Mouse (Mus musculus) left cerebral cortex, adult 2 months (tissue): ENCODE data around the gene Zfhx3. TPM values are rescaled to one million over a fixed set of nuclear protein-coding genes. Genes with fewer than 3 reads are reported as not detected.

Experiments
- DNase-seq, 2 experiments: peaks; one replicate each; pipeline ENCODE4 v3.0.0; 2021 to 2022; ENCODE audit warnings: low spot score in 2 of 2, mixed read lengths in 1 of 2; ENCODE audit errors: extremely low spot score in 1 of 2
- H3K27ac ChIP-seq: fragments of 200-600 bp; 2 replicates; pipeline ENCODE4 v1.8.1; 2022
- H3K4me3 ChIP-seq: fragments of 200-600 bp; 2 replicates; pipeline ENCODE4 v1.8.1; 2022
- CTCF ChIP-seq: fragments of 200-600 bp; IDR thresholded peaks from 2 replicates; pipeline ENCODE4 v1.8.1; 2022; ENCODE audit warnings: antibody characterized with exemption, mild to moderate bottlenecking, moderate library complexity
- intact Hi-C: fragments of 180-260 bp; cut with DNase I; formaldehyde crosslinking; loops from one replicate; pipeline ENCODE4 v1.15.1; 2025
- total RNA-seq, 2 experiments: library from RNA; stranded (reverse); gene quantifications; 2 replicates each; pipeline ENCODE4 v1.2.3; 2021

Gene Zfhx3
- total RNA-seq, 2 experiments from 2014 or later = 5.0 to 5.1 TPM

GRCm38 (mm10) chr8:107955887-107956286, 13.4 kb downstream of the Zfhx3 start:
- TF ChIP-seq CTCF = peak; percentile 46
- H3K27ac ChIP-seq = no peak overlapping the region
- H3K4me3 ChIP-seq = no peak overlapping the region
- DNase-seq = no peak
- intact Hi-C loops = loop anchor here (2.0 to 10.0 kb wide), 5 partner anchors 145 to 1459 kb away; no protein-coding TSS in a partner anchor

GRCm38 (mm10) chr8:107957566-107957965, 15.1 kb downstream of the Zfhx3 start:
- DNase-seq = no peak
- TF ChIP-seq CTCF = no peak
- H3K27ac ChIP-seq = no peak overlapping the region
- H3K4me3 ChIP-seq = no peak overlapping the region
- intact Hi-C loops = loop anchor here (2.0 to 10.0 kb wide), 5 partner anchors 143 to 1457 kb away; no protein-coding TSS in a partner anchor

GRCm38 (mm10) chr8:107960466-107960865, 18.0 kb downstream of the Zfhx3 start:
- Histone ChIP-seq H3K27ac (no peak overlapping the region), H3K4me3 (no peak overlapping the region)
- no peak for TF ChIP-seq CTCF
- intact Hi-C loops = no loop called here
- DNase-seq = no peak

GRCm38 (mm10) chr8:107960878-107961277, 18.4 kb downstream of the Zfhx3 start:
- no peak for TF ChIP-seq CTCF
- DNase-seq = no peak
- Histone ChIP-seq H3K4me3 (no peak overlapping the region), H3K27ac (no peak overlapping the region)
- intact Hi-C loops = no loop called here

- no peak for TF ChIP-seq CTCF
- intact Hi-C loops = no loop called here
Measured at GRCm38 (mm10) chr8:107972198-107972597, 29.8 kb downstream of the Zfhx3 start.

GRCm38 (mm10) chr8:107974451-107974850, 32.0 kb downstream of the Zfhx3 start:
- TF ChIP-seq CTCF = no peak
- Histone ChIP-seq H3K27ac (no peak overlapping the region), H3K4me3 (no peak overlapping the region)
- intact Hi-C loops = no loop called here
- no peak for DNase-seq

More at GRCm38 (mm10) chr8:107972198-107972597, 29.8 kb downstream of the Zfhx3 start:
- no peak for DNase-seq
- H3K27ac ChIP-seq = no peak overlapping the region
- no peak overlapping the region for H3K4me3 ChIP-seq

- no peak overlapping the region for H3K4me3 ChIP-seq
- no peak for TF ChIP-seq CTCF
- no peak overlapping the region for H3K27ac ChIP-seq
- no peak for DNase-seq
- intact Hi-C loops = no loop called here
Measured at GRCm38 (mm10) chr8:107978247-107978646, 35.8 kb downstream of the Zfhx3 start.

- no peak overlapping the region for H3K27ac ChIP-seq
- intact Hi-C loops = no loop called here
- peak; percentile 24 to 40 for DNase-seq
- TF ChIP-seq CTCF = no peak
- no peak overlapping the region for H3K4me3 ChIP-seq
Measured at GRCm38 (mm10) chr8:107980618-107981017, 38.2 kb downstream of the Zfhx3 start.

- intact Hi-C loops = no loop called here
- peak; percentile 23 for TF ChIP-seq CTCF
- Histone ChIP-seq H3K4me3 (no peak overlapping the region), H3K27ac (no peak overlapping the region)
- peak; percentile 22 to 49 for DNase-seq
Measured at GRCm38 (mm10) chr8:107986629-107987028, 44.2 kb downstream of the Zfhx3 start.

- no peak for TF ChIP-seq CTCF
- no peak for DNase-seq
- intact Hi-C loops = no loop called here
- H3K27ac ChIP-seq = no peak overlapping the region
- H3K4me3 ChIP-seq = no peak overlapping the region
Measured at GRCm38 (mm10) chr8:107998874-107999273, 56.4 kb downstream of the Zfhx3 start.

GRCm38 (mm10) chr8:108011516-108011915, 69.1 kb downstream of the Zfhx3 start:
- intact Hi-C loops = no loop called here
- peak in 1 of 2 experiments; percentile 23 for DNase-seq
- Histone ChIP-seq H3K4me3 (no peak overlapping the region), H3K27ac (no peak overlapping the region)
- TF ChIP-seq CTCF = no peak

- intact Hi-C loops = no loop called here
- no peak for TF ChIP-seq CTCF
- Histone ChIP-seq H3K27ac (no peak overlapping the region), H3K4me3 (no peak overlapping the region)
- DNase-seq = no peak
Measured at GRCm38 (mm10) chr8:108017727-108018126, 75.3 kb downstream of the Zfhx3 start.

GRCm38 (mm10) chr8:108019651-108020050, 77.2 kb downstream of the Zfhx3 start:
- no peak overlapping the region for H3K27ac ChIP-seq
- DNase-seq = no peak
- H3K4me3 ChIP-seq = no peak overlapping the region
- intact Hi-C loops = no loop called here
- no peak for TF ChIP-seq CTCF
